Mouse (Mus musculus) lung, embryonic 14.5 days (tissue): ENCODE measurements around the gene Psap. TPM values are rescaled to one million over a fixed set of nuclear protein-coding genes. Genes with fewer than 3 reads are reported as not detected.

ENCODE experiments used
- ATAC-seq: fragments of 200-750 bp; cut with Nextera tagmentation; 2 replicates; pipeline ENCODE4 v1.8.0; 2017; ENCODE audit warnings: mild to moderate bottlenecking, moderate TSS enrichment, moderate library complexity; ENCODE audit not compliant: insufficient read depth
- DNase-seq: peaks from one replicate; pipeline ENCODE4 v3.0.0-alpha.2; 2015
- H3K27ac ChIP-seq: fragments of 300-500 bp; sonication (generic); 2 replicates; pipeline ENCODE4 v1.5.1; 2014; ENCODE audit warnings: low read depth, mild to moderate bottlenecking, moderate library complexity
- H3K27me3 ChIP-seq: fragments of 300-500 bp; sonication (generic); 2 replicates; pipeline ENCODE4 v1.6.1; 2014; ENCODE audit warnings: low read length, control low read depth; ENCODE audit not compliant: insufficient read depth
- H3K36me3 ChIP-seq: fragments of 300-500 bp; sonication (generic); 2 replicates; pipeline ENCODE4 v1.6.1; 2014; ENCODE audit warnings: control low read depth; ENCODE audit not compliant: insufficient read depth
- H3K4me1 ChIP-seq: fragments of 300-500 bp; sonication (generic); 2 replicates; pipeline ENCODE4 v1.6.1; 2014; ENCODE audit warnings: antibody characterized with exemption, control low read depth; ENCODE audit not compliant: insufficient read depth
- H3K4me2 ChIP-seq: fragments of 300-500 bp; sonication (generic); 2 replicates; pipeline ENCODE4 v1.6.1; 2014; ENCODE audit warnings: mild to moderate bottlenecking
- H3K4me3 ChIP-seq: fragments of 300-500 bp; sonication (generic); 2 replicates; pipeline ENCODE4 v1.5.1; 2014; ENCODE audit warnings: low read depth, low read length
- H3K9ac ChIP-seq: fragments of 300-500 bp; sonication (generic); 2 replicates; pipeline ENCODE4 v1.6.1; 2014
- H3K9me3 ChIP-seq: fragments of 300-500 bp; sonication (generic); 2 replicates; pipeline ENCODE4 v1.6.1; 2016; ENCODE audit warnings: low read depth, low read length, control low read depth
- CTCF ChIP-seq: IDR thresholded peaks from 2 replicates; pipeline ENCODE4 v1.5.1; 2016; ENCODE audit warnings: antibody characterized with exemption, low read depth
- WGBS: fragments of 180-500 bp; shearing (Covaris S2); extraction: QIAGEN DNeasy Blood & Tissue Kit; methylation state at CpG from one replicate; pipeline ENCODE4 v1.1.7; 2014; 5-methylcytosine and 5-hydroxymethylcytosine counted together
- polyA plus RNA-seq: library from polyadenylated mRNA; unstranded; fragments of >200 nt; fragmentation: Nextera tagmentation; extraction: Ambion mirVana; gene quantifications from 2 replicates; pipeline ENCODE4 v1.2.1, GENCODE M21; 2014

Gene Psap
- polyA plus RNA-seq, 1 experiment from 2014 or later, result 73.5 TPM

GRCm38 (mm10) chr10:60278006-60278399 is 576 bp downstream of the Psap start:
- Histone ChIP-seq H3K9ac (peak overlapping the region; percentile 79), H3K9me3 (no peaks in the 10 kb centered on the region), H3K4me2 (peak overlapping the region; percentile 98), H3K4me3 (peak overlapping the region; percentile 79), H3K4me1 (peaks cover 7% of the 10 kb centered on the region), H3K36me3 (no peaks in the 10 kb centered on the region), H3K27ac (peak overlapping the region; percentile 75), H3K27me3 (no peaks in the 10 kb centered on the region)
- WGBS, result 8% methylated on average over 13 of the region's 13 CpGs
- ATAC-seq (no peak; the same call in 1 of the 2 replicates), DNase-seq (no peak)
- TF ChIP-seq CTCF, result no peak

DNA sequence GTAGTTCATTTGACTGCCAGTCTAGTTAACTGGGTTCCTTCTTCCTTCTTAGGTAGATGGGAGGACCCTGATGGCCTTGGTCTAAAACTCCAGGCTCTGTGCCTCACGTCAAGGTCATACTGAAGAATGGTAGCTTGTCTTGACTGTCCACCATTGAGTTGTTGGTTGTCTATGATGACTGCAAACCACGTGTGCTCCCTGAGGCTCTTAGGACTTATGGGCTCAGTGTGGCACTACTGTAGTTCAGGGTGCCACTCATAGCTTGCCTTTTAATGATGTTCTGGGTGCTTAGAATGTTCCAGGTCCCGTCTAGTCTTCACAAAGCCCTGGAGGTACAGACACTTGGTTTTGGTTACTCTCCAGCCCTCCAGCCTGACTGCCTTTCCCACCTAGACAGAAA is 1.4 kb downstream of the Psap start:
- WGBS, result 77% methylated on average over 3 of the region's 3 CpGs
- DNase-seq, result no peak
- no peak for TF ChIP-seq CTCF

GRCm38 (mm10) chr10:60279290-60279940 is 2.0 kb downstream of the Psap start:
- no peak overlapping the region for H3K9ac ChIP-seq
- H3K27me3 ChIP-seq, result no peaks in the 10 kb centered on the region
- H3K4me1 ChIP-seq, result peaks cover 7% of the 10 kb centered on the region
- peak overlapping the region; percentile 98; the same call in 1 of the 2 replicates for H3K4me2 ChIP-seq
- H3K27ac ChIP-seq, result no peak overlapping the region
- no peak for DNase-seq
- no peaks in the 10 kb centered on the region for H3K36me3 ChIP-seq
- no peak for ATAC-seq
- TF ChIP-seq CTCF, result no peak
- H3K4me3 ChIP-seq, result no peak overlapping the region
- H3K9me3 ChIP-seq, result no peaks in the 10 kb centered on the region
- 72% methylated on average over 8 of the region's 8 CpGs for WGBS

More for the DNA sequence above, 1.4 kb downstream of the Psap start:
- Histone ChIP-seq H3K9ac (no peak overlapping the region), H3K4me1 (peaks cover 7% of the 10 kb centered on the region), H3K27ac (no peak overlapping the region), H3K4me2 (peak overlapping the region; percentile 98), H3K36me3 (no peaks in the 10 kb centered on the region), H3K4me3 (no peak overlapping the region), H3K9me3 (no peaks in the 10 kb centered on the region), H3K27me3 (no peaks in the 10 kb centered on the region)
- ATAC-seq, result no peak

- H3K4me3 ChIP-seq, result no peak overlapping the region
- DNase-seq, result no peak
- H3K36me3 ChIP-seq, result no peaks in the 10 kb centered on the region
- H3K4me2 ChIP-seq, result 0 out of 2 replicates have a peak overlapping the region, but pooled peaks have one; percentile 2
- no peak overlapping the region for H3K27ac ChIP-seq
- no peak for ATAC-seq
- H3K4me1 ChIP-seq, result peaks cover 12% of the 10 kb centered on the region
- no peaks in the 10 kb centered on the region for H3K9me3 ChIP-seq
- WGBS, result 88% methylated on average over 9 of the region's 9 CpGs
- no peak for TF ChIP-seq CTCF
- no peaks in the 10 kb centered on the region for H3K27me3 ChIP-seq
- H3K9ac ChIP-seq, result no peak overlapping the region
Observed at GRCm38 (mm10) chr10:60279941-60280301, 2.5 kb downstream of the Psap start.

DNA sequence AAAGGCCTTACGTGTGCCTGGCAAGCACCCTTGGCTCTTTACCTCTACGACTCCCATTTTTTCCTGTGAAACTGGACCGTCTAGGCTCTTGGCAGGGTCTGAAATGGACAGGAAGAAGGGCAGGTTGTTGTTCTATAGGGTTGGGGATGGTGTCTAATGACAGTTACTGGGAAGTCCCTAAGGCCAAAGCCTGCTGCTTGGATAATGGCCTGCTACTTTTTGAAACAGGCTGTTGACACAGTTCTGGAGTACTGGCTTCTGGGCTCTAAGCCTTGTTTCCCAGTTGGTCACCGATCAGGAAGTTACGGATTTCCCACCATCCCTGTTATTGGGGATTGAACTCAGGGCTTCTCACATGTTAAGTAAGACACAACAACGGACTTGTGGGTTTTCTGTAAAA is 2.9 kb downstream of the Psap start:
- Histone ChIP-seq H3K9ac (no peak overlapping the region), H3K4me1 (peaks cover 16% of the 10 kb centered on the region), H3K27ac (no peak overlapping the region), H3K36me3 (no peaks in the 10 kb centered on the region), H3K4me3 (no peak overlapping the region), H3K27me3 (no peaks in the 10 kb centered on the region), H3K9me3 (no peaks in the 10 kb centered on the region), H3K4me2 (no peak overlapping the region)
- ATAC-seq (no peak), DNase-seq (no peak)
- 92% methylated on average over 6 of the region's 6 CpGs for WGBS
- TF ChIP-seq CTCF, result no peak

GRCm38 (mm10) chr10:60281571-60282050 is 4.2 kb downstream of the Psap start:
- no peak overlapping the region for H3K4me3 ChIP-seq
- ATAC-seq (no peak), DNase-seq (no peak)
- 84% methylated on average over 9 of the region's 9 CpGs for WGBS
- peaks cover 19% of the 10 kb centered on the region for H3K4me1 ChIP-seq
- TF ChIP-seq CTCF, result no peak
- H3K27me3 ChIP-seq, result no peaks in the 10 kb centered on the region
- no peak overlapping the region for H3K27ac ChIP-seq
- no peaks in the 10 kb centered on the region for H3K9me3 ChIP-seq
- no peak overlapping the region for H3K4me2 ChIP-seq
- no peaks in the 10 kb centered on the region for H3K36me3 ChIP-seq
- no peak overlapping the region for H3K9ac ChIP-seq

DNA sequence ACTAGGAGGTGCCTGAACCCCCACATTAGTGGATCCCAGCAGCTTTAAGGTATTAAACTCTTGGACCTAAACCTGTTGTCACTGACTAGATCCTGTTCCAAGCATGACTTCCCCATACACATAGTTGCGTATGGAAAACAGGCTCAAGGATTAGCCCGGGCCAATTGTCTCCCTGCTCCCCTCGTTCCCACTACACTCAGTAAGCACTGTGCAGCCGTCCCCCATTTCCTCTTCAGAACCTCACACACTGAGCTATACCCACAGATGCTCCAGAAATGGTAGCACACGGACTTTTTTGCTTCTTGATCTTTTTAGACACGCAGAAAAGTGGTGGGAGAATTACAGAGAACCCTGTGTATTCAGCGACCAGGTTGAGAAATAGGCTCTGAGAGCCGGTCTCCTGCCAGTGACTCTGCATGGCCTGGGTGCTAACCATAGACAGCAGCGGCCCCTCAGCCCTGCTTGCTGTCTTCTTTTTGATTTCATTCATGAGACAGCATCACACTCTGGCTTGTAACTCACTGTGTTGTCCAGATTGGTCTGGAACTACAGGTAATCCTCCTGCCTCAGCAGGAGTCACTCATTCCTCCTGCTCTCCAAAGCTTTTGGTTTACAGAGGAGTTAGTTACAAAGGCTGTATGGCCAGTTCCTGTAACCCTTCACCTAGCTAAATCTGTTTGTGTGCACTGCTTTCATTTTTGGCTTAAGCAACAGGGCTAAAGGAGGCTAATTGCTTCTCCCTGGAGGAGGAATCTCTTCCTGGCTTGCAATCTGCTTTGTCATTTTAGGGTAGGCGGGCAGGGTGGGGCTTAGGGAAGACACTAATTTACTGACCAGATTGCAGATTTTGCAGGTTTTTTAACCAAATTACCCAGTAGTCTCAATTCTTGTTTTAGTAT is 4.9 kb downstream of the Psap start:
- H3K36me3 ChIP-seq, result no peaks in the 10 kb centered on the region
- DNase-seq (no peak), ATAC-seq (no peak)
- H3K4me3 ChIP-seq, result no peak overlapping the region
- peaks cover 19% of the 10 kb centered on the region for H3K4me1 ChIP-seq
- no peak overlapping the region for H3K27ac ChIP-seq
- H3K27me3 ChIP-seq, result no peaks in the 10 kb centered on the region
- no peaks in the 10 kb centered on the region for H3K9me3 ChIP-seq
- whole genome bisulfite sequencing, result 81% methylated on average over 10 of the region's 10 CpGs
- H3K9ac ChIP-seq, result no peak overlapping the region
- no peak overlapping the region for H3K4me2 ChIP-seq
- no peak for TF ChIP-seq CTCF
